Mouse (Mus musculus) skeletal muscle tissue, adult 2 months (tissue): ENCODE results near the gene Dnaic2.

Source experiments
- DNase-seq: peaks from one replicate; pipeline ENCODE4 v3.0.0-alpha.2; 2012; ENCODE audit warnings: low read depth, low spot score

Gene Dnaic2

GRCm38 (mm10) chr11:114726965-114727825 is at the start of gene Dnaic2:
Dnaic2 (plus strand) TSS chr11:114727408.
- DNase-seq: peak; percentile 76

GRCm38 (mm10) chr11:114679582-114679981 is 47.6 kb upstream of the Dnaic2 start:
- DNase-seq: no peak

DNA sequence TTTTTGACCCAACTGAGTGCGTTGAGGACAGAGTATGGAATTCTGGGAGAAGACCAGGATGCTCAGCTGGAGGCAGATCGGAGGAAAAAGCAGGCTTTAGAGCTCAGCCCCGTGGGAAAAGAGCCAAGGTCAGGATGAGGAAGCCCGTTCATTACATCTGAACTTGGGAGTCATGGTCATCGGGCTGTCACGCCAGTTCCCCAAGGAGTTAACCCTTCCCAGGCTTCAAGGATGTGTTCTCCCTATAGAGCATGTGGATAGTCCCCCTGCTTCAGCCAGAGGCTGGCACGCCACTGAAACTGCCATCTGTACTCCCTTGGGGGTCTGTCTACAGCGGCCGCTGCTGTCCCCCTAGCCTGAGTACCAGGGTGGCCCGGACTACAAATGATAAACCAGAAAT is 46.9 kb upstream of the Dnaic2 start:
- no peak for DNase-seq

GRCm38 (mm10) chr11:114681054-114681453 is 46.2 kb upstream of the Dnaic2 start:
- no peak for DNase-seq

GRCm38 (mm10) chr11:114682321-114682900 is 44.8 kb upstream of the Dnaic2 start:
- DNase-seq: no peak

DNA sequence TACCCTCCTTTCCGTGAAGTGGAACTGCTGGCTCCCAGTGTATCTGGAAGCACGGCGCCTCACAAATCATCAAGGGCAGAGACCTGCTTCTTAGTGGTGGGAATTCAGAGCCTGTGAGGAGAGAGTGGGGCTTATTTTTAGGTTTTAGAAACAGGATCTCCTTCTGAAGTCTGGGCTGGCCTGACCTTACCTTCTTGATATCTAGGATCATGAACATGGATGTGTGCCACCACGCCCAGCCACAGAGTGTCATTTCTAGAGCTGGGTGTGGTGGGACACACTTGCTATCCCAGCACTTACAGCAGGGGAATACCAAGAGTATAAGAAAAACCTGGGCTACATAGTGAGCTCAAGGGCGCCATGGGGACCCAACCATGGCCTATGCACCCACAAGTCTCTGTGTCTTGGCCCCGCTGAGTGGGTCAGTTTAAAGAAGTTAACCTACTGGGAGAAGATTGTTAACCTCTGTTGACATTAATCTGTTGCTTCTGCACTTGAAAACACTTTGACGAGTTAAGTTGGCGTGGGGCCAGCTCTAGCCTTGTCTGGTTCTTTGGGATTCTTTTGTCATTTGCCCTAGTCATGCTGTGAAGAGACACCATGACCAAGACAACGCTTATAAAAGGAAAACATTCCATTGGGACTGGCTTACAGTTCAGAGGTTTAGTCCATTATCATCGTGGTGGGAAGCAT is 44.0 kb upstream of the Dnaic2 start:
- peak; percentile 80 for DNase-seq

DNA sequence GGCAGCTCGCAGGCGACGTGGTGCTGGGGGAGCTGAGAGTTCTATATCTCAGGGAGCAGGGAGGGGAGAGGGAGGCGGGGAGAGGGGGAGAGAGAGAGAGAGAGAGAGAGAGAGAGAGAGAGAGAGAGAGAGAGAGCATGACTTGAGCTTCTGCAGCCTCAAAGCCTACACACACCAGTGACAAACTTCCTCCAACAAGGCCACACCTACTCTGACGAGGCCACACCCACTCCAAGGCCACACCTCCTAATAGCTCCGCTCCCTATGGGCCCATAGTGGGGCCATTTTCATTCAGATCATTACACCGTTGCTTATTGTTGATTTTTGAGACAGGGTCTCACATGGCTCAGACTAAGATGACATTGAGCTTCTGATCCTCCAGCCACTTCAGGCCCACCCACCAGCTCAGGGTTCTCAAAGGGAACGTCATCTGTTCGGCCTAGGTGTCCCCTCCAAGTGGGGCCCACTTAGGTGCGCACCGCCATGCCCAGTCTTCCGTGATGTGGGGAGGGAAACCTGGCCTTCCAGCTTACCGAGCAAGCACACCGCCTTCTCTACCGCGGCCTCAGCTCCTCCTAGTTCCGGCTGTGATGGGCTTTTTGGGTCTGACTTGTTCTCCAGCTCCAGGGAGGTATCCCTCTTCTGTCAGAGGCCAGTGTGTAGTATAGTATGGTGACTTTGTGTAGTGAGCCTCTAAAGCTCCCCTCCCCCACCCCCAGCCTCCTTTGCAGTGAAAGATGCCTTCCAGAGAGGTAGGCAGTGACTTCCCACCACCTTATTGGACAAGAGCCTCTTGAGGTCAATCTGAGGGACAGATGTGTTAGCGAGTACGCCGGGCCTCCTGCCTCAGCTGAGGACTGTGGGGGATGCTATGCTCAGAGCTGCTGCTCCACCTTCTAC is 43.2 kb upstream of the Dnaic2 start:
- DNase-seq: no peak

- peak; percentile 69 for DNase-seq
Observed at GRCm38 (mm10) chr11:114684627-114685373, 42.4 kb upstream of the Dnaic2 start.

DNA sequence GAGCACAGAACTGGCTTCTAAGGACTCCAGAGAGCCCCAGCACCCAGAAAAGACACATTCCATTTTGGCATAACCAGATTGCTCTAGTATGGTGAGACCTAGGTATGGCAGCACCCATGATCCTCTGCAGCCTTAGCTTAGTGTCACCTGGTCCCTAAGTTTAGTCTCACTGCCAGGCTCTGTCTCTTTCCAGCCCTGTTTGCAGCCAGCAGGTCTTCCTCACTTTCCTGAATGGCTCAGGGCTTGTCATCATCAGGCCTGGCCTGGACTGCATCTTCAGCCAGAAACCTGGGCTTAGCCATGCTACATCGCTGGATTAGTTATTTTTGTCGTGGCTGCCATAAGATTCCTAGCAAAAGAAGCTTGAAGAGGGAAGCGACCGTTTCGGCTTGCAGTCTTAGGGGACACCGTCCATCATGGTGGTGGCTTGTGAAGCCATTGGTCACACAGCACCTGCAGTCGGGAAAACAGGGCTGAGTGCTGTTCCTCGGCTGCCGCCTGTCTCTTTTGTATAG is 41.6 kb upstream of the Dnaic2 start:
- DNase-seq: no peak

GRCm38 (mm10) chr11:114686221-114686959 is 40.8 kb upstream of the Dnaic2 start:
- no peak for DNase-seq

DNA sequence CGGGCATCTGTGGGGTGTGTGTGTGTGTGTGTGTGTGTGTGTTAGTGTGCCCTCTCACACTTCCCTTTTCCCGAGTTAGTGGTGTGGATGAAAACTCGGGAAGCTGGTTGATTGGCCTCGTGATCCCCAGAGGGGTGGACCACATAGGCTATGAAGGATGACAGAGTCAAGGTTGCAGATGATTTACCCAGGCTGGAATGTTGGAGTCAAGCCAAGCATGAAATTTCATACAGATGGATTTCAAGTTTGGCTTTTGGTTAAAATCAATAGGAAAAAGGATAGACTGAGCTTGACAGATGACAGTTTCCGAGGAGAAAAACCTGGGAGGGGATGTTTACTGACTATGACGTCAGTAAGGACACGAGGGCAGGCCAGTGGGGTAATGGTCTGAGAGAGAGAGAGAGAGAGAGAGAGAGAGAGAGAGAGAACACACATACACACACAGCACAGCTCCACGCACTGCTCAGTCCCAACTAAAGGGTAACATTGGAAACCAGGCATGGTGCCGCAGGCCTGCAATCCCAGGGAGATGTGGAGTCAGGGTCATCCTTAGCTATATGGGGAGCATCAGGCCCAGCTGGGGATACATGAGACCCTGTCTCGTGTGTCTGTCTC is 39.5 kb upstream of the Dnaic2 start:
- DNase-seq: no peak

GRCm38 (mm10) chr11:114688729-114689128 is 38.5 kb upstream of the Dnaic2 start:
- no peak for DNase-seq

- DNase-seq: no peak
Observed at GRCm38 (mm10) chr11:114690192-114690591, 37.0 kb upstream of the Dnaic2 start.

DNA sequence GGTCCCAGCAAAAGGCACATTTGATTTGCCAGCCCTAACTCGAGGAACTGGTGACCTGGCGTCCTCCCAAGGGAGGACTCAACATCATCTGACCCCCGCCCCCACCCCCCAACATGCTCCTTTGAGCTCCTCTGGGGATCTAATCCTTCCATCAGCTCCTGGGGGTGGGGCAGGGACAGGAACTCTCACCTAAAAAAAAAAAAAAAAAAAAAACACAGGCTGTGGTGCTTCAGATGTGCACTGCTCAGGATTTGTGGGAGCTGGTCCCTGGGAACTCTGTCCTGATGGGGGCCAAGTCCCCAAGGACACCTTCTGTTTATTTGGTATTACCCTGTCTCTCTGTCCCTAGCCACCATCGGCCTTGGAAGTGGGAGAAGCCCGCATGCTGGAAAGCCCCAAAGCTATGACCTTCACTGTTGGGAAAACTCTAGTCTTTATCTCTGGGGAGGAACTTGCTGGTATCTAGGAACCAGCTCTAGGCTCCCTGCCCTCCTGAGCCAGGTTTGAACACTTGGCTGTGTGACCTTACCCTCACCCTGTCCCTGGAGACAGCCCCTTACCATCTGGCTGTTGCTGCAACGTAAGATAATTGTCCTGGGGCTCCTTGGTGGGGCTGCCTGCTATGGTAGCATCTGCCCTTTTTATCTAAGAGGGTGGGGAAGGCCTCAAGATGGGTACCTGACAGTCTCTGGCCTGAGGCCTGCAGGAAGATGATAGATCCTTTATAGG is 35.6 kb upstream of the Dnaic2 start:
- DNase-seq: no peak

DNA sequence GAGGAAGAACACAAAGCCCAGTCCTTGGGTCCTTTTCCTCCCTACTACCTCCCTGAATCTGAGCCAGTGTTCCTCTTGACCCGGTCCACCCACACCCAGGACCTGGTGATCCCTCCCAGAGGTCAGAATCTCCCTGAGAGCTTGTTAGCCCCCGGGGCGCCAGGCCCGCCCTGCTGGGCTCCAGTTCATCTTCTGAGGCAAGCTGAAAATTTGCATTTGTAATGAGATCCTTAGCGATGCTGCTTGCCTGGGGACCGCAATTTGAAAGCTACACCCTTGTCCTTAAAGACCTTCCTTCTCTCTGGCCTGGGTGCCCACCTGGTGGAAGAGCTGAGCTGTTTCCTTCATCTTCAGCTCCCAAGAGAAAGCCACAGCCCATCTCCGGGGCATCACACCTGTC is 34.6 kb upstream of the Dnaic2 start:
- DNase-seq: no peak

DNA sequence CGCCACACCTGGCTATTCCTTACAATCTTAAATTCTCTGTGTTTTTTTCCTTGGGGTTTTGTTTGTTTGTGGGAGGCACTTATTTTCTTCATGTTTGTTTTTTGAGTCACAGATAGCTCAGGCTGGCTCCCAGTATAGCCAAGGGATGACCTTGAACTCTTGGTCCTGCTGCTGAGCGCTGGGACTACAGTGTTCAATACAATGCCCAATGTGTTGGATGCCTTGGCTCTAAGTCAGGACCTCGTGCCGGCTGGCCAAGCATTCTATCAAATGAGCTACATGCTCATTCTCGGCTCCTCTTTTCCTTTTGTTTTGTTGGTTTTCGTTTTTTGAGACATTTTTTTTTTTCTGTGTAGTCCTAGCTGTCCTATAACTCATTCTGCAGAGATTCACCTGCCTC is 33.8 kb upstream of the Dnaic2 start:
- DNase-seq: no peak

- DNase-seq: no peak
Observed at GRCm38 (mm10) chr11:114694451-114694850, 32.8 kb upstream of the Dnaic2 start.

DNA sequence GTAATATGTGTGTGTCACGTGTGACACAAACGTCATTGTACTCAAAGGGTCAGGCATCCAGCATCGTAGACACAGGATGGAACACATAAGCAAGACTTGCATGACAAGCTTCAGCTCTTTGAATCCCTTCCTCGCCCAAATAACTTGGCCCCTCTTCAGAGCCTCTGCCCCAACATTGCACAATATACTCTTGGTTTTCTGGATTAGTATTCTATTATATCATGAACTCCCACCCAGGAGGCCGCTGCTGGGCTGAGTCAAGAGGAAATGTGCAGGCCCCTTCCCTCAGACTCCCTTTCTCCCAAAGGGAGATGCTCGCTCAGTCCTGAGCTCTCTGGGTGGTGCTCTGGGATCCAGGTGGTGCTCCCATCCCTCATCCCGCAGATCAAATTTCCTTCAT is 28.7 kb upstream of the Dnaic2 start:
- no peak for DNase-seq

GRCm38 (mm10) chr11:114699511-114699910 is 27.7 kb upstream of the Dnaic2 start:
- DNase-seq: peak; percentile 82
